Mouse (Mus musculus) G1E (cell line): Measurements from ENCODE around the gene Mamstr.

Experiments
- CTCF ChIP-seq: IDR thresholded peaks from 2 replicates; pipeline ENCODE4 v1.5.1; 2012; ENCODE audit warnings: low read depth, low read length, inconsistent platforms, mixed read lengths
- GATA1 ChIP-seq: IDR thresholded peaks from 2 replicates; pipeline ENCODE4 v1.6.1; 2012; ENCODE audit warnings: borderline replicate concordance, low read length, inconsistent platforms, mixed read lengths

- TF ChIP-seq GATA1: no peak
- TF ChIP-seq CTCF: no peak
Measured at GRCm38 (mm10) chr7:45640191-45640957, 597 bp downstream of the Mamstr start.
